Mouse (Mus musculus) neural tube, embryonic 15.5 days (tissue): ENCODE measurements at regions not wholly inside any gene's neighbourhood (a gene's known extent, or its start where the extent isn't known, plus 50 kb on each side); places are given as distances from the start of the nearest gene placed in this dataset.

Experiments used
- ATAC-seq: fragments of 200-750 bp; cut with Nextera tagmentation; 2 replicates; pipeline ENCODE4 v1.8.0; 2017; ENCODE audit warnings: mild to moderate bottlenecking, moderate TSS enrichment, moderate library complexity; ENCODE audit not compliant: low FRiP score
- H3K27ac ChIP-seq: fragments of 300-500 bp; sonication (generic); replicated peaks from 2 replicates; pipeline ENCODE4 v1.5.1; 2015; ENCODE audit warnings: mild to moderate bottlenecking, inconsistent platforms
- H3K27me3 ChIP-seq: fragments of 300-500 bp; sonication (generic); replicated peaks from 2 replicates; pipeline ENCODE4 v1.6.1; 2015; ENCODE audit warnings: inconsistent platforms
- H3K36me3 ChIP-seq: fragments of 300-500 bp; sonication (generic); 2 replicates; pipeline ENCODE4 v1.6.1; 2015; ENCODE audit warnings: inconsistent platforms
- H3K4me1 ChIP-seq: fragments of 300-500 bp; sonication (generic); 2 replicates; pipeline ENCODE4 v1.6.1; 2015; ENCODE audit warnings: inconsistent platforms
- H3K4me2 ChIP-seq: fragments of 300-500 bp; sonication (generic); 2 replicates; pipeline ENCODE4 v1.6.1; 2015; ENCODE audit warnings: inconsistent platforms, mild to moderate bottlenecking, moderate library complexity
- H3K4me3 ChIP-seq: fragments of 300-500 bp; sonication (generic); replicated peaks from 2 replicates; pipeline ENCODE4 v1.5.1; 2015; ENCODE audit warnings: mild to moderate bottlenecking, inconsistent platforms
- H3K9ac ChIP-seq: fragments of 300-500 bp; sonication (generic); replicated peaks from 2 replicates; pipeline ENCODE4 v1.6.1; 2015; ENCODE audit warnings: mild to moderate bottlenecking, inconsistent platforms
- H3K9me3 ChIP-seq: fragments of 300-500 bp; sonication (generic); replicated peaks from 2 replicates; pipeline ENCODE4 v1.6.1; 2016; ENCODE audit warnings: inconsistent platforms
- WGBS: fragments of 180-500 bp; shearing (Covaris S2); methylation state at CpG from one replicate; pipeline ENCODE4 v1.1.7; 2015; ENCODE audit warnings: mixed read lengths; 5-methylcytosine and 5-hydroxymethylcytosine counted together

- H3K9me3 ChIP-seq: no peaks in the 10 kb centered on the region
- no peak overlapping the region for H3K27ac ChIP-seq
- no peak overlapping the region for H3K4me2 ChIP-seq
- no peaks in the 10 kb centered on the region for H3K36me3 ChIP-seq
- H3K4me3 ChIP-seq: no peak overlapping the region
- no peaks in the 10 kb centered on the region for H3K4me1 ChIP-seq
- no peak overlapping the region for H3K9ac ChIP-seq
- 82% methylated on average over 2 of the region's 2 CpGs for WGBS
- ATAC-seq: no peak
- H3K27me3 ChIP-seq: no peaks in the 10 kb centered on the region
Measured at GRCm38 (mm10) chr8:36004387-36004786, 238.8 kb downstream of the Gm19410 start.

DNA sequence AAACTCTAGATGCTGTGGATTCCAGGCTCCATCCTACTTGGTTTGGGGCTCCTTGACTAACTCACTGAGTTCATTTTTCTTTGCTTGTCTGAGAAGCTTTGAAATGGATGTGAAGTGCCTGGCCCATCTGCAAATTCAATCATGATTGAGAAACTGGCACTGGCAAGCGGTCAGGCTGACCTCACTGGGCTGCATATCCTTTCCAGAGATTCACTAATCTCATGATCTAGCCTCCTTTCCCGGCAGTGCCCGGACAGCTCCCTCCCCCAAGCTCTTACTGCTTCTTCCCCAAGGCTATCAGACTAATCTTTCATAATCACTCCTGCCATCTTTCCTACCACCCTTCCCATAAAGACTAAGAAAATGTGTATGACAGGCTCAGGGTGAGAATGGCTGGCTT, 239.9 kb downstream of the Gm19410 start:
- no peaks in the 10 kb centered on the region for H3K4me1 ChIP-seq
- no peaks in the 10 kb centered on the region for H3K36me3 ChIP-seq
- H3K9me3 ChIP-seq: no peaks in the 10 kb centered on the region
- H3K4me2 ChIP-seq: no peak overlapping the region
- no peak for ATAC-seq
- H3K9ac ChIP-seq: no peak overlapping the region
- no peaks in the 10 kb centered on the region for H3K27me3 ChIP-seq
- no peak overlapping the region for H3K27ac ChIP-seq
- WGBS: 80% methylated on average over 3 of the region's 3 CpGs
- H3K4me3 ChIP-seq: no peak overlapping the region

- Histone ChIP-seq H3K27ac (no peak overlapping the region), H3K27me3 (no peaks in the 10 kb centered on the region), H3K4me2 (no peak overlapping the region), H3K9ac (no peak overlapping the region), H3K36me3 (no peaks in the 10 kb centered on the region), H3K4me1 (no peaks in the 10 kb centered on the region), H3K9me3 (no peaks in the 10 kb centered on the region), H3K4me3 (no peak overlapping the region)
- 89% methylated on average over 1 of the region's 1 CpGs for WGBS
- no peak for ATAC-seq
Measured at GRCm38 (mm10) chr8:36007724-36008123, 242.1 kb downstream of the Gm19410 start.

DNA sequence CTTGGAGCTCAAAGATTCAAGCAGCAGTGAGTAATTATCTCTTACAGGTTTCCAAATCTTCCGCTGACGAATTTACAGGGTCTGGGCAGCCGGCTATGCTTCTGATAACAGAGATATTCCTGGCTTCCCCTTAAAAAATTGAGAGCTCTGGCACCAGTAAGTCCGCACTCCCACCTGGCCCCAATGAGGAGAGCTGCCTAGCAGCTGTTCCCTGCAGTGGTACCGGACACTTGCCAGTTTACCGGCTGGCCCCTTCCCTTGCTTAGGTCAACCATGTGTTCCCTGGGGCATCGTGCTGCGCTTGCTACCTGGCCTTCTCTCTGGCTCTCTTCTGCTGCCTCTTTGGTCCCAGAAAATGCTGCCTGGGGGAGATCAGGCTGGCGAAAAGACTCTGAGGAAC, 244.0 kb downstream of the Gm19410 start:
- Histone ChIP-seq H3K9me3 (no peaks in the 10 kb centered on the region), H3K4me3 (no peak overlapping the region), H3K27ac (no peak overlapping the region), H3K4me2 (no peak overlapping the region), H3K27me3 (no peaks in the 10 kb centered on the region), H3K9ac (no peak overlapping the region), H3K36me3 (no peaks in the 10 kb centered on the region), H3K4me1 (peaks cover 7% of the 10 kb centered on the region)
- no peak for ATAC-seq
- 63% methylated on average over 9 of the region's 9 CpGs for WGBS

- WGBS: 85% methylated on average over 11 of the region's 11 CpGs
- no peaks in the 10 kb centered on the region for H3K27me3 ChIP-seq
- H3K9ac ChIP-seq: no peak overlapping the region
- H3K4me1 ChIP-seq: peaks cover 18% of the 10 kb centered on the region
- no peaks in the 10 kb centered on the region for H3K36me3 ChIP-seq
- H3K27ac ChIP-seq: no peak overlapping the region
- H3K4me2 ChIP-seq: no peak overlapping the region
- H3K9me3 ChIP-seq: no peaks in the 10 kb centered on the region
- ATAC-seq: no peak
- H3K4me3 ChIP-seq: no peak overlapping the region
Measured at GRCm38 (mm10) chr8:36010446-36011217, 245.0 kb downstream of the Gm19410 start.

DNA sequence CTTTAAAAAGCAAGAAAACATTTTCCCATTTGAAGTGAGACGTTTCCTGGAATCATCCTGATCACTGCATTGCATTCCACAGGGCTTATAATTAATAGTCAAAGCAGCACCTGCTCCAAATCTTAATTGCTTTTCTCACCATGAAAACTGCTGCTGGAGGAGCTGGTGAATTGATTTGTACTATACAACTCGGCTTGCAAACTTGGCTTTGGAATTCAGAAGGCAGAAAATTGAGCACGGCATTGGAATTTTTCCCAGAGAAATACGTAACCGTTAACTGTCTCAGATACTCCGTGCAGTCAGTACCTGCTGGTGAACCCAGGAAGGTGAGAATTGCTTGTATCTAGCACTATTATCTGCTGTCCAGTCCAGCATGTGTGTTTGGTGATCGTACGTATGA, 249.3 kb downstream of the Gm19410 start:
- no peak for ATAC-seq
- Histone ChIP-seq H3K4me3 (no peak overlapping the region), H3K27ac (peak overlapping the region; percentile 43), H3K36me3 (no peaks in the 10 kb centered on the region), H3K4me2 (no peak overlapping the region), H3K9ac (no peak overlapping the region), H3K9me3 (no peaks in the 10 kb centered on the region), H3K27me3 (no peaks in the 10 kb centered on the region; the same call in 1 of the 2 replicates), H3K4me1 (peaks cover 39% of the 10 kb centered on the region)
- 36% methylated on average over 8 of the region's 8 CpGs for WGBS

- Histone ChIP-seq H3K4me3 (no peak overlapping the region), H3K36me3 (no peaks in the 10 kb centered on the region), H3K27ac (peak overlapping the region; percentile 1), H3K4me1 (peaks cover 39% of the 10 kb centered on the region), H3K9ac (no peak overlapping the region), H3K4me2 (no peak overlapping the region), H3K9me3 (no peaks in the 10 kb centered on the region), H3K27me3 (no peaks in the 10 kb centered on the region; the same call in 1 of the 2 replicates)
- 40% methylated on average over 20 of the region's 20 CpGs for WGBS
- ATAC-seq: 0 out of 2 replicates have a peak, but pooled peaks have one; percentile 9
Measured at GRCm38 (mm10) chr8:36016321-36017114, 250.9 kb downstream of the Gm19410 start.

DNA sequence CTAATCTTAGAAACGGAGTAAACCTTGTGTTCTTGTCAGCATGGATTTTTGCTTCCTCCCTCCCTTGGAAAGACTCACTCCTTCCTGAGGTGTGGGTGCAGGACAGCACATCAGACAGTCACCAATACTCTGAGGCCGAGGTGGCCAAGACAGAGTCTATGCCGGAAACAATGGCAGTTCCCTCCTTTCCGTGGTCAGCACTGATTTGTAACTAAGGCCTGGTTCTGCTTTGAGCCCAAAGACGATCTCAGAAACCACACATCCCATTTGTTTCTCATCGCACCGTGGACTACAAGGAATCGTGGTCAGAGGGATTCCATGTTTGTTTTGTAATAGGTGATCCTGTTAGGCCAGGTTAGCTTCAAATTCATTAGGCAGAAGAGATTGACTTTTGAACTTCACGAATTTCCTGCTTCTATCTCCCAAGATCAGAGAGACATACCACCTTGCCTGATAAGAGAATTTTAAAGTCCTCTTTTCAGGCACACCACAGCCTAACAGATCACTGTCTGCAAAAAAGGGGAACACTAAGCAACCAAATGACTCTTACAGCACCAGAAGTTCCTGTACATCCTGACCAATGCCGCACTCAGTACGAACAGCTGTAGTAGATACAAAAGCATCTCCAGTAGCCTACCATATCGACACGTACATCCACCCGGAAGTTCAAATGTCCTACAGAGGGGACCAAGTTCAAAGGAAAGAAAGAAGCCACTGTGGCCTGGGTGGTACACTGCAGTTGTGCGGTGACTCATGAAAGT, 253.6 kb downstream of the Gm19410 start:
- Histone ChIP-seq H3K4me3 (no peak overlapping the region), H3K9ac (no peak overlapping the region), H3K27me3 (no peaks in the 10 kb centered on the region; the same call in 1 of the 2 replicates), H3K4me1 (peaks cover 36% of the 10 kb centered on the region), H3K4me2 (no peak overlapping the region), H3K36me3 (no peaks in the 10 kb centered on the region), H3K9me3 (no peaks in the 10 kb centered on the region), H3K27ac (no peak overlapping the region)
- no peak for ATAC-seq
- WGBS: 84% methylated on average over 15 of the region's 15 CpGs

DNA sequence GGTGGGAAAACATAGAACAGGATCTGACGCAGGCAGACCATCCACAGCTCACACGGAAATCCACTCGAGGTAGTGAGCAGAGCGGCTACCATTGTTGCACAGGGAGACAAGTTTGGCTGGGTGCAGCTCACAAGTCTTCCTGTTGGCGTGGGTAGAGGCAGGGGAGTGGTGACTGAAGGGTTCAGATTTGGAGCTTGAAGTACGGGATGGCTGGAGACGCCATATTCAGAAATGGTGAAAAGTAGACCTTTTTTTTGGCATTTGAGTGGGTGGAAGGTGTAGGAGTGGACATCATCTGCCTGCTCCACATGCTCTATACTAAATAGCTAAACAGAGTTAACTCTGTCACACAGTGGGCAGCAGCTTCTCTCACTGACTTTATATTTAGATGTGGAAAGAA, 254.3 kb downstream of the Gm19410 start:
- Histone ChIP-seq H3K4me2 (no peak overlapping the region), H3K27ac (no peak overlapping the region), H3K4me1 (peaks cover 29% of the 10 kb centered on the region), H3K4me3 (no peak overlapping the region), H3K9ac (no peak overlapping the region), H3K36me3 (no peaks in the 10 kb centered on the region), H3K9me3 (no peaks in the 10 kb centered on the region), H3K27me3 (no peaks in the 10 kb centered on the region; the same call in 1 of the 2 replicates)
- no peak for ATAC-seq
- 93% methylated on average over 7 of the region's 7 CpGs for WGBS

DNA sequence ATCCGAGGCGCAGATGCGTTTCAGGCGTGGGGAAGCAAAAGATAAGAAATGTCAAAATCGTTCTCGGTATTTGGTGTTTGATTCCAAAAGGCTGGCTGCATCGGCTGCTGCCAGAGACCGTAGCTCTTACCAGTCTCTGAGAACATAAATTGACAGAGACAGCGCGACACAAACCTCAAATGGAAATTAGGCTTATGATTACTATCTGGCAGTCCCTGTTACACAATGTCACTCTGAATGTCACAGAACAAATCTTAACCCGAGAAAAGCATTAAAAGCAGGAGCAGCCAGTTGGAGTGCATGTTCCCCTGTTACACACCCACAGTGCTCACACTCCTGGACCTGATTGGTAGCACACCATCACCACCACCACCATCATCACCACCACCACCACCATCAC, 262.0 kb downstream of the Gm19410 start:
- H3K4me3 ChIP-seq: no peak overlapping the region
- ATAC-seq: no peak
- WGBS: 84% methylated on average over 11 of the region's 11 CpGs

GRCm38 (mm10) chr8:36028121-36028955, 262.7 kb downstream of the Gm19410 start:
- Histone ChIP-seq H3K27me3 (no peaks in the 10 kb centered on the region), H3K4me1 (no peaks in the 10 kb centered on the region; the same call in 1 of the 2 replicates), H3K27ac (no peak overlapping the region), H3K9ac (no peak overlapping the region), H3K9me3 (no peaks in the 10 kb centered on the region), H3K36me3 (no peaks in the 10 kb centered on the region), H3K4me3 (no peak overlapping the region), H3K4me2 (no peak overlapping the region)
- no peak for ATAC-seq
- 93% methylated on average over 9 of the region's 9 CpGs for WGBS

More for the DNA sequence above, 262.0 kb downstream of the Gm19410 start:
- H3K4me1 ChIP-seq: no peaks in the 10 kb centered on the region; the same call in 1 of the 2 replicates
- no peaks in the 10 kb centered on the region for H3K36me3 ChIP-seq
- H3K9me3 ChIP-seq: no peaks in the 10 kb centered on the region
- H3K9ac ChIP-seq: no peak overlapping the region
- no peaks in the 10 kb centered on the region for H3K27me3 ChIP-seq
- no peak overlapping the region for H3K27ac ChIP-seq
- no peak overlapping the region for H3K4me2 ChIP-seq
